Mouse (Mus musculus): ENCODE measurements at regions not wholly inside any gene's neighbourhood (a gene's known extent, or its start where the extent isn't known, plus 50 kb on each side); places are given as distances from the start of the nearest gene placed in this dataset.

DNA sequence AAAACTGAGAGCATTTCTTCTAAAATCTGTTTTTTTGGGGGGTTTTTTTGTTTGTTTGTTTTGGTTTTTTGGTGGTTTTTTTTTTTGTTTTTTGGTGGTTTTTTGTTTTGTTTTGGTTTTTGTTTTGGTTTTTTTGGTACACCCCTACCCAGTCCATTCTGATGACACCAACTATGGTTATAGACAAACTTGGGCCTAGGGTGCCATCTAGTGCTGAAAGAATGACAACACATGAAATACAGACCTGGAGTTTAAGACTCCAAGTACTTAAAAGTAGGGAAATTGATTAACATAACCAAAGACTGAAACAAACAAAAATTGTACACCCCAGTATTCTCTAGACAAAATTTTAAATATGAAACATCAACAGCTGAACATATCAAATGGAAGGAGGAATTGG is 76.0 kb upstream of the Ano5 start:
- peak; percentile 79 for DNase-seq

- DNase-seq, result no peak
Measured at GRCm38 (mm10) chr7:51454989-51455692, 55.7 kb upstream of the Ano5 start.

DNA sequence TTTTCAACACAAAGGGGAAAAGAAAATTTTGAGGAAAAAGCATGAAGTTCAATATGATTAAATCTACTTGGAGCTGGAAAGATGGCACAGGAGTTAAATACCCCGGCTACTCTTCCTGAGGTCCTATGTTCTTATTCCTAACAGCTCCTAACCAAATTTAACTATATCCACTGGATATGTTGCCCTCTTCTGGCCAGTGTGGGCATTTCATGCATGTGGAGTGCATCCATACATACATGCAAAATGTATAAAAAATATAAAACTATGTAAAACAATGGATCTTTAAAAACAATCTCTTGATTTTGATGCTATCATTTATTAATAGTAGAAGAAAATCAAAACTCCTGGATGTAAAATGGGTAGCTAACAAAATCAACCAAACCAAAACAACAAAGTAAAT is 52.1 kb upstream of the Ano5 start:
- peak; percentile 11 to 26 for DNase-seq
